Mouse (Mus musculus) intestine, embryonic 16.5 days (tissue): ENCODE results near the gene Mcm3. TPM values are rescaled to one million over a fixed set of nuclear protein-coding genes. Genes with fewer than 3 reads are reported as not detected.

Experiments used
- ATAC-seq: fragments of 200-750 bp; cut with Nextera tagmentation; 2 replicates; pipeline ENCODE4 v1.8.0; 2017; ENCODE audit warnings: moderate TSS enrichment, moderate library complexity
- H3K27ac ChIP-seq: fragments of 300-500 bp; sonication (generic); 2 replicates; pipeline ENCODE4 v1.5.1; 2014; ENCODE audit warnings: mild to moderate bottlenecking, low read length
- H3K27me3 ChIP-seq: fragments of 300-500 bp; sonication (generic); replicated peaks from 2 replicates; pipeline ENCODE4 v1.6.1; 2014; ENCODE audit warnings: low read length, control low read depth, mixed read lengths; ENCODE audit not compliant: control insufficient read depth, insufficient read depth
- H3K36me3 ChIP-seq: fragments of 300-500 bp; sonication (generic); 2 replicates; pipeline ENCODE4 v1.6.1; 2014; ENCODE audit warnings: low read length, control low read depth; ENCODE audit not compliant: control insufficient read depth, insufficient read depth
- H3K4me1 ChIP-seq: fragments of 300-500 bp; sonication (generic); 2 replicates; pipeline ENCODE4 v1.6.1; 2014; ENCODE audit warnings: low read length, control low read depth, mixed read lengths; ENCODE audit not compliant: control insufficient read depth, insufficient read depth
- H3K4me2 ChIP-seq: fragments of 300-500 bp; sonication (generic); 2 replicates; pipeline ENCODE4 v1.6.1; 2014; ENCODE audit warnings: low read depth, low read length, control low read depth
- H3K4me3 ChIP-seq: fragments of 300-500 bp; sonication (generic); 2 replicates; pipeline ENCODE4 v1.5.1; 2014; ENCODE audit warnings: mild to moderate bottlenecking, low read length
- H3K9ac ChIP-seq: fragments of 300-500 bp; sonication (generic); 2 replicates; pipeline ENCODE4 v1.6.1; 2014; ENCODE audit warnings: low read depth, low read length
- H3K9me3 ChIP-seq: fragments of 300-500 bp; sonication (generic); 2 replicates; pipeline ENCODE4 v1.6.1; 2016; ENCODE audit warnings: low read length, control low read depth; ENCODE audit not compliant: control insufficient read depth
- WGBS: fragments of 180-500 bp; shearing (Covaris S2); extraction: QIAGEN DNeasy Blood & Tissue Kit; methylation state at CpG from one replicate; pipeline ENCODE4 v1.1.7; 2014; 5-methylcytosine and 5-hydroxymethylcytosine counted together
- polyA plus RNA-seq: library from polyadenylated mRNA; unstranded; fragments of >200 nt; fragmentation: Nextera tagmentation; extraction: Ambion mirVana; gene quantifications from 2 replicates; pipeline ENCODE4 v1.2.1, GENCODE M21; 2015

The Mcm3 gene
- polyA plus RNA-seq, 1 experiment from 2014 or later = 121 TPM

DNA sequence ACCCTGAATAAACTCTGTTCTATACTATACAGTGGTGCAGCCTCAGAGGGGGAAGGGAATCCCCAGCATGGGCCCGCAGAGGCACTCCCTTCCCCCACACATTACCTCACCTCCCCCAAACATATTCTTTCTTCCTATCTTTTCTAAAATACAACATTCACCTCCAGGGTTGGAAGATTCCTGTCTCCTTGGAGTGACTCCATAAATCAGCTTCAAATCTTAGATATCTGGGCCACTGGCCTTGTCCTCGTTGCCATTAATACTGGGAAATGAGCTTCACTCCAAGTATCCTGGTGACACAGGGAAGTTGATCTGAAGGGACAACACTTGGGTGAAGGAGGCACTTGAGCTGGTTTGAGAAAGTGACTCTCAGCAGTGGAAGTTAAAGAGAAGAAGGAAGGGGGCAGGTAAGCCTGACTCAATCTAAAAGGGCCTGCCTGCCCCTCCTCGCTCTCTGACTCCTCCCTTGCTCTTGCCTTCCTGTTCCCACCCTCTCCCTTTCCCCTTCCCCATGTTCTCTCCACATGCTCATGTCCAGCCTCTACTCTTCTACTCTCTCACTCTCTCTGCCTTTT is 16.5 kb upstream of the Mcm3 start:
- Histone ChIP-seq H3K9me3 (no peaks in the 10 kb centered on the region), H3K9ac (no peak overlapping the region), H3K27me3 (no peaks in the 10 kb centered on the region), H3K36me3 (no peaks in the 10 kb centered on the region), H3K4me3 (no peak overlapping the region), H3K4me1 (no peaks in the 10 kb centered on the region), H3K27ac (no peak overlapping the region), H3K4me2 (no peak overlapping the region)
- 74% methylated on average over 3 of the region's 3 CpGs for WGBS
- ATAC-seq = no peak

DNA sequence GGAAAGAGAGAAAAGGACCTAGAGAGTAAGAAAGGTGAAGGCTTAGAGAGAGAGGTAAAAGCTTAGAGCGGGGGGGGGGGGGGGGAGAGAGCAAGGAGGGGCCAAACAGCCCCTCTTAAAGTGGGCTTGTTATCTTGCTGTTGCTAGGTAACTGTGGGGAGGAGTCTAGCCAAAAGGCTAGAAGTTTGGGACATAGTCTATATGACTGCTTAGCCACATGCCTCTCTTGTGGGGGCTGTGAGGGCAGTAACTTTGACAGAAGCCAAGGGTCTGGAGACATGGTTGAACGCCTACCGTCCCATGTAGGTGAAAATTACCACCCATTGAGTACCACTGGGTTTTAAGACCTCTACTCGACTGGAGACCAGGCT is 13.0 kb upstream of the Mcm3 start:
- Histone ChIP-seq H3K4me1 (no peaks in the 10 kb centered on the region), H3K9ac (no peak overlapping the region), H3K4me3 (no peak overlapping the region), H3K36me3 (no peaks in the 10 kb centered on the region), H3K27me3 (no peaks in the 10 kb centered on the region), H3K9me3 (no peaks in the 10 kb centered on the region), H3K27ac (no peak overlapping the region), H3K4me2 (no peak overlapping the region)
- no peak for ATAC-seq
- 78% methylated on average over 3 of the region's 4 CpGs for WGBS

DNA sequence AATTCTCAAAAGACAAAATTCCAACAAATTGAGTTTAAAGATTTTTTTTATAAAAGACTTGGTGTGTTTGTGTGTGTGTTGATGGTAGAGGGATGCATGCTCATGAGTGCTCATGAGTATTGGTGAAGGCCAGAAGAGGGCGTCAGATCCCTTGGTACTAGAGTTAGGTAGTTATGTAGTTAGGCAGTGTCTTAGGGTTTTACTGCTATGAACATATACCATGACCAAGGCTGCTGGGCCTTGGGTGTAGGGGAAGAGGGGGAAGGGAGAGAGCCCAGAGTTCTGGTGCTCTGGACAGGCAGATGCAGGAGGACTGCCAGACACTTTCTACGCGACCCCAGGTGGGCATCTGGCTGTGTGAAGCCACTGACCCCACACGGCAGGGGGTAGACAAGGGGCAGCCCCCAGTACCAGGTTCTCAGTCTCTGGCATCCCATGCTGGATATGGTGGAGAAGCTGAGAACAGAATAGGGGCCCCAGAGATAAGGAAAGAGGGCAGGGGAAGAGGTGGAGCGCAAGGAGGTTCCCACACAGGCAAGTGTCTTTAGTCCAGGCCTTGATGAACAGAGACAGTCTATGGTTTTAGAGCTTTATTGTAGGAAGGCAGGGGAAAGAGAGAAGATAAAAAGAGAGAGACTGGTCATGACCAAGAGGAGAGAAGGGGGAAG is 12.5 kb upstream of the Mcm3 start:
- ATAC-seq = peak; percentile 56
- no peak overlapping the region for H3K4me3 ChIP-seq

DNA sequence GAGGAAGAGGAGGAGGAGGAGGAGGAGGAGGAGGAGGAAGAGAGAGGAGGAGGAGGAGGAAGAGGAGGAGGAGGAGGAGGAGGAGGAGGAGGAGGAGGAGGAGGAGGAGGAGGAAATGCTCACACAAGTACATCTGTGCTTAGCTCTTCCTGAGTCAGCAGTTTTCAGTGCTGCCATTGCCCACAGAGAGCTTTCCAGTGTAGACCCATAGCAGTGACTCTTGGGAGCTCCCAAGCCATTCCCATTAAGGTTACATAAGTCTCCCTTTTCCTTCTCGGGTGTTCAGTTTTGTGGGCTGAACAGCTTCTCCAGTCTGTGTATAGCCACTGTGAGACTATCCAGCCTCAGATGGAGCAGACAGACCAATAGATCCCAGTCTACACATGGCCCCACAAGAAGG is 10.4 kb upstream of the Mcm3 start:
- Histone ChIP-seq H3K4me1 (no peaks in the 10 kb centered on the region), H3K9ac (no peak overlapping the region), H3K4me3 (no peak overlapping the region), H3K36me3 (no peaks in the 10 kb centered on the region), H3K27ac (no peak overlapping the region), H3K27me3 (no peaks in the 10 kb centered on the region), H3K9me3 (no peaks in the 10 kb centered on the region), H3K4me2 (no peak overlapping the region)
- WGBS = 81% methylated on average over 1 of the region's 1 CpGs
- ATAC-seq = no peak

More for the DNA sequence above, 12.5 kb upstream of the Mcm3 start:
- Histone ChIP-seq H3K36me3 (no peaks in the 10 kb centered on the region), H3K9me3 (no peaks in the 10 kb centered on the region), H3K9ac (no peak overlapping the region), H3K27me3 (no peaks in the 10 kb centered on the region), H3K4me1 (no peaks in the 10 kb centered on the region), H3K4me2 (no peak overlapping the region), H3K27ac (no peak overlapping the region)
- 72% methylated on average over 5 of the region's 5 CpGs for WGBS

DNA sequence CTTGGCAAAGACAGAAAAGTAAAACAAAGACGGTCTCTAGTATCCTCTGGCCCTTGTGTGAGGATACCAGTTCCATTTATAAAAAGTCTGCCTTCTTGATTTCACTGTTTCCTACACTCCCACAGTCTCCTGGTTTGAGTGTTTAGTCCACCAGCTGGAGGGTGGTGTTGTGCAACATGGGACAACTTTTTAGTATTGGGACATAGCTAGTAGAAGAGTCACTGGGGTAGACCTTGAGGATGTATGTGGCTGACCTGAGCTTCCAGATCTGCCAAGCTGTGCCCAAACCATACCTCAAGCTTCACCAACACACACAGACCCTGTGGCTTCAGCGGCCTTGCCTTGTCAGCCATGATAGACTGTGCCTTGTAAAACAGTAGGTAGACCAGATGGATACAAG is 7.9 kb upstream of the Mcm3 start:
- H3K4me2 ChIP-seq = no peak overlapping the region
- H3K4me3 ChIP-seq = no peak overlapping the region
- no peaks in the 10 kb centered on the region for H3K27me3 ChIP-seq
- no peaks in the 10 kb centered on the region for H3K36me3 ChIP-seq
- H3K9me3 ChIP-seq = no peaks in the 10 kb centered on the region
- ATAC-seq = no peak
- no peak overlapping the region for H3K9ac ChIP-seq
- H3K27ac ChIP-seq = no peak overlapping the region
- WGBS = 82% methylated on average over 2 of the region's 2 CpGs
- H3K4me1 ChIP-seq = no peaks in the 10 kb centered on the region

DNA sequence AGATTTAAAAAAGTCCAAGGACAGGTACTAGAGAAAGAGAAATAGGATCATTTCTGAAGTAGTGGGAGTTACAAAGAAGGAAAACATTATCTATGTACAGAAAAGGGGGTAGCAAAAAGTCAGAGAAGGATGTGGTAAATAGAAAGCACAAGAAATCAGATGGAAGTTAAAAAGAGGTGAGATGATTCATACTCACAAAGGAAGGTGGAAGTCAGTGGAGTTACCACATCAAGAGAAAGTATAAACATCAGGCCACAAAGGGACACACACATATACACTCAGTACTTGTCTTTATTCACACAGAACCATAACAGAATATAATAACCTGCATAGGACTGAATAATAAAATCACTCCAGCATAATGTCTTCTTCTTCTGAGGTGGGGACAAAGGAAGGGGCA is 4.9 kb upstream of the Mcm3 start:
- H3K27ac ChIP-seq = no peak overlapping the region
- H3K9me3 ChIP-seq = no peaks in the 10 kb centered on the region
- no peak overlapping the region for H3K9ac ChIP-seq
- H3K4me2 ChIP-seq = no peak overlapping the region
- H3K4me1 ChIP-seq = no peaks in the 10 kb centered on the region
- H3K4me3 ChIP-seq = no peak overlapping the region
- H3K36me3 ChIP-seq = no peaks in the 10 kb centered on the region
- no peaks in the 10 kb centered on the region for H3K27me3 ChIP-seq
- no peak for ATAC-seq

DNA sequence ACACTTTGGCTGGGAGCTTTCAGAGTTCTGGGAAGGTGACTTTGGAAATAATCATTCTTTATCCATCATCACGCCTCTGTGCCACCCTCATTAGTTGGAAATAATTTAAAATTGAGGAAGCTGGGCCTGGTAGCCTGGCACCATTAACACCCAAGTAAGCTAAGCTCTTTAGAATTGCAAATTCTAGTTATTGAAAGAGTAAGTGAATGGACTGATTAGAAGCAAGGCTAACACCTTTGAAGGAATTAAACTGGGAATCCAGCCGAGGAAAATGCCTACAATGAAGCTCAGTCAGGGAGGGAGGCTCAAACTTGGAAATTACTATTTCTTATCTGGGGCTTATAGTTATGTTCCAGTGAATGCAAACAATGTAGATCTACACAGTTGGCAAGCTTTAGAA is 3.8 kb upstream of the Mcm3 start:
- 77% methylated on average over 2 of the region's 2 CpGs for WGBS
- no peaks in the 10 kb centered on the region for H3K4me1 ChIP-seq

DNA sequence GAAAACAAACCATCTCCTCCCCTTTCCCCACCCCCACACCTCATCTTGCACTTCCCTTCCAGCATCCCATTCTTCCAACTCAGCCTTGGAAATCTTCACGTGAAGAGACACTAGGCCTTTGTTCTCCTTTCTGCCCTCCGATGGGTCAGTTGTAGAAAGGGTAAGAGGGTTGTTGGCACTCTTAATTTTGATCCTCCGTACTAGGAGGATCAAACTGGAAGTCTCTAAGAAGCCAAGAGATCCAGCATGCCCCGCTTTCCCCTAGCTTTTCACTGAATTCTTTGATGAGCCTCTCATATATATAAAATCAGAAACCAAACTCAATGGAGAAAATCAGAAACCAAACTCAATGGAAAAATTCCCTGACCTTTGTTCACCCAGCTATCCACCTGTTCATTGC is 3.4 kb upstream of the Mcm3 start:
- Histone ChIP-seq H3K27ac (no peak overlapping the region), H3K27me3 (no peaks in the 10 kb centered on the region), H3K36me3 (no peaks in the 10 kb centered on the region), H3K9me3 (no peaks in the 10 kb centered on the region), H3K4me2 (no peak overlapping the region), H3K4me1 (peaks cover 3% of the 10 kb centered on the region), H3K4me3 (no peak overlapping the region), H3K9ac (no peak overlapping the region)
- 64% methylated on average over 4 of the region's 4 CpGs for WGBS
- ATAC-seq = no peak

More for the DNA sequence above, 3.8 kb upstream of the Mcm3 start:
- ATAC-seq = no peak
- H3K4me2 ChIP-seq = no peak overlapping the region
- H3K36me3 ChIP-seq = no peaks in the 10 kb centered on the region
- H3K9me3 ChIP-seq = no peaks in the 10 kb centered on the region
- H3K4me3 ChIP-seq = no peak overlapping the region
- no peak overlapping the region for H3K9ac ChIP-seq
- H3K27me3 ChIP-seq = no peaks in the 10 kb centered on the region
- no peak overlapping the region for H3K27ac ChIP-seq

DNA sequence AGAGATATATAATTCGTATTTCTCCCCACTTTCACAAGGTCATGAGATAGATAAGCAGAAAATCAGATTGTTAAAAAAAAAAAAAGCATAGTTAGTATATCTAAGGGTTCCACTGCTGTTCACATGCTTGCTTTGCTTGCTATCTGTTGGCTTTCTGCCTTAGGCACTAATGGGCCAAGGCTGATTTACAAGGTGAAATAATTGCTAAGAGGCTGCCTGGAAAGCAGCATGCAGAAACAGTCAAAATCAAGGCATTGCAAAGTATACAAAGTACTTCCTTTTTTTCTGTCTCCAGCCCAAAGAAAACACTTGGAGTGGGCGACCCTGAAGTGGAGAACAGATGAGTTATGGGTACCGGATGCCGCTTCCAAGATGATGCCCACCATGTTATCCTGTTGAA is 847 bp upstream of the Mcm3 start:
- 87% methylated on average over 4 of the region's 4 CpGs for WGBS
- ATAC-seq = no peak

DNA sequence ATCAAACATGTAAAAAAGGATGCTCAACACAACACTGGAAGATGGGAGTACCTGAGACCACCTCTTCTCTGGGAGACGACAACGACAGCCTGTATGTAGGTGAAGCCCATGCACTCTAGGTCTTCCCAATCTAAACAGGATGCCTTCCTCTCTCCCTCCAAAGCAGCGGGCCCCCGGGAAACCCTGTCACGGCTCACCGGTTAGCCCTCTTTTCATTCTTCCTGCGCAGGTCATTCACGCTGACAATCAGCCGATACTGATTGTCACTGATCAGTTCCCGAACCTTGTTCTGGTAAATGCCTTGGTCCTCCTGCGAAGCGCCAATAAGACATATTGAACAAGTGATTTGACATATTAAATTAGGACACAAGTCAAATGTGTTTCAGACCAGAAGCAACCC is 2.5 kb downstream of the Mcm3 start:
- 87% methylated on average over 12 of the region's 12 CpGs for WGBS

More for the DNA sequence above, 847 bp upstream of the Mcm3 start:
- Histone ChIP-seq H3K27me3 (no peaks in the 10 kb centered on the region), H3K36me3 (peaks cover 5% of the 10 kb centered on the region), H3K9me3 (no peaks in the 10 kb centered on the region), H3K9ac (no peak overlapping the region), H3K4me2 (no peak overlapping the region), H3K4me3 (no peak overlapping the region), H3K27ac (no peak overlapping the region), H3K4me1 (peaks cover 5% of the 10 kb centered on the region)

More for the DNA sequence above, 2.5 kb downstream of the Mcm3 start:
- Histone ChIP-seq H3K4me3 (no peak overlapping the region), H3K27me3 (no peaks in the 10 kb centered on the region), H3K4me2 (no peak overlapping the region), H3K9ac (no peak overlapping the region), H3K27ac (no peak overlapping the region), H3K9me3 (no peaks in the 10 kb centered on the region), H3K36me3 (peaks cover 8% of the 10 kb centered on the region), H3K4me1 (peaks cover 5% of the 10 kb centered on the region)
- no peak for ATAC-seq
